Mouse (Mus musculus) hindbrain, postnatal 0 days (tissue): ENCODE measurements around the gene Phrf1. TPM values are rescaled to one million over a fixed set of nuclear protein-coding genes. Genes with fewer than 3 reads are reported as not detected.

Experiments
- ATAC-seq: fragments of 200-750 bp; cut with Nextera tagmentation; 2 replicates; pipeline ENCODE4 v1.8.0; 2017; ENCODE audit warnings: mild to moderate bottlenecking, moderate TSS enrichment, moderate library complexity
- DNase-seq: peaks from one replicate; pipeline ENCODE4 v3.0.0-alpha.2; 2015; ENCODE audit warnings: low spot score
- H3K27ac ChIP-seq: fragments of 300-500 bp; sonication (generic); 2 replicates; pipeline ENCODE4 v1.5.1; 2014; ENCODE audit warnings: mild to moderate bottlenecking
- H3K27me3 ChIP-seq: fragments of 300-500 bp; sonication (generic); 2 replicates; pipeline ENCODE4 v1.6.1; 2014; ENCODE audit warnings: low read length, mixed read lengths; ENCODE audit not compliant: insufficient read depth
- H3K36me3 ChIP-seq: fragments of 300-500 bp; sonication (generic); 2 replicates; pipeline ENCODE4 v1.6.1; 2014; ENCODE audit warnings: low read length, mixed read lengths; ENCODE audit not compliant: insufficient read depth
- H3K4me1 ChIP-seq: fragments of 300-500 bp; sonication (generic); 2 replicates; pipeline ENCODE4 v1.6.1; 2014; ENCODE audit warnings: antibody characterized with exemption, low read length, mixed read lengths; ENCODE audit not compliant: insufficient read depth
- H3K4me2 ChIP-seq: fragments of 300-500 bp; sonication (generic); 2 replicates; pipeline ENCODE4 v1.6.1; 2014; ENCODE audit warnings: low read depth, mild to moderate bottlenecking, low read length, moderate library complexity, mixed read lengths
- H3K4me3 ChIP-seq: fragments of 300-500 bp; sonication (generic); 2 replicates; pipeline ENCODE4 v1.5.1; 2014; ENCODE audit warnings: low read length
- H3K9ac ChIP-seq: fragments of 300-500 bp; sonication (generic); replicated peaks from 2 replicates; pipeline ENCODE4 v1.6.1; 2014; ENCODE audit warnings: mild to moderate bottlenecking, low read length, moderate library complexity, mixed read lengths
- H3K9me3 ChIP-seq: fragments of 300-500 bp; sonication (generic); 2 replicates; pipeline ENCODE4 v1.6.1; 2016; ENCODE audit warnings: low read length, mixed read lengths
- CTCF ChIP-seq: IDR thresholded peaks from 2 replicates; pipeline ENCODE4 v1.5.1; 2016; ENCODE audit warnings: antibody characterized with exemption, control low read depth, low read depth
- WGBS: fragments of 180-500 bp; shearing (Covaris S2); extraction: QIAGEN DNeasy Blood & Tissue Kit; methylation state at CpG from one replicate; pipeline ENCODE4 v1.1.7; 2014; 5-methylcytosine and 5-hydroxymethylcytosine counted together
- polyA plus RNA-seq: library from polyadenylated mRNA; unstranded; fragments of >200 nt; fragmentation: Nextera tagmentation; extraction: Ambion mirVana; gene quantifications from 2 replicates; pipeline ENCODE4 v1.2.1, GENCODE M21; 2015
- total RNA-seq: library from RNA; depleted of rRNA; stranded (reverse); fragments of >200 nt; gene quantifications from 2 replicates; pipeline ENCODE4 v1.2.3, GENCODE M21; 2014

The Phrf1 gene
- total and polyA plus RNA-seq, 2 experiments from 2014 or later, result 38.0 to 56.4 TPM

- peak; percentile 98 for ATAC-seq
- H3K4me2 ChIP-seq, result peak overlapping the region; percentile 68
- peak overlapping the region; percentile 36; the same call in 1 of the 2 replicates for H3K27ac ChIP-seq
- TF ChIP-seq CTCF, result peak; percentile 39
- DNase-seq, result peak; percentile 98
- WGBS, result 2% methylated on average over 44 of the region's 44 CpGs
- H3K27me3 ChIP-seq, result no peaks in the 10 kb centered on the region
- no peaks in the 10 kb centered on the region for H3K9me3 ChIP-seq
- H3K9ac ChIP-seq, result peak overlapping the region; percentile 44
- peak overlapping the region; percentile 45 for H3K4me3 ChIP-seq
- H3K4me1 ChIP-seq, result peaks cover 18% of the 10 kb centered on the region
- no peaks in the 10 kb centered on the region for H3K36me3 ChIP-seq
Measured at GRCm38 (mm10) chr7:141221249-141222125, 7.1 kb upstream of the Phrf1 start.

GRCm38 (mm10) chr7:141222126-141222467, 6.5 kb upstream of the Phrf1 start:
- Histone ChIP-seq H3K4me1 (peaks cover 16% of the 10 kb centered on the region), H3K36me3 (no peaks in the 10 kb centered on the region), H3K4me3 (peak overlapping the region; percentile 45), H3K27me3 (no peaks in the 10 kb centered on the region), H3K27ac (peak overlapping the region; percentile 36; the same call in 1 of the 2 replicates), H3K4me2 (peak overlapping the region; percentile 68), H3K9ac (peak overlapping the region; percentile 44), H3K9me3 (no peaks in the 10 kb centered on the region)
- DNase-seq (no peak), ATAC-seq (no peak)
- no peak for TF ChIP-seq CTCF
- WGBS, result 5% methylated on average over 8 of the region's 8 CpGs

GRCm38 (mm10) chr7:141222696-141223215, 5.8 kb upstream of the Phrf1 start:
- Histone ChIP-seq H3K27ac (peak overlapping the region; percentile 36; the same call in 1 of the 2 replicates), H3K4me3 (no peak overlapping the region), H3K36me3 (no peaks in the 10 kb centered on the region), H3K27me3 (no peaks in the 10 kb centered on the region), H3K4me2 (peak overlapping the region; percentile 68; the same call in 1 of the 2 replicates), H3K9me3 (no peaks in the 10 kb centered on the region), H3K4me1 (peaks cover 16% of the 10 kb centered on the region), H3K9ac (peak overlapping the region; percentile 44; the same call in 1 of the 2 replicates)
- TF ChIP-seq CTCF, result no peak
- DNase-seq (no peak), ATAC-seq (no peak)
- WGBS, result 83% methylated on average over 4 of the region's 4 CpGs

GRCm38 (mm10) chr7:141226535-141226934, 2.0 kb upstream of the Phrf1 start:
- no peaks in the 10 kb centered on the region for H3K9me3 ChIP-seq
- no peak overlapping the region for H3K27ac ChIP-seq
- H3K4me3 ChIP-seq, result no peak overlapping the region
- DNase-seq (no peak), ATAC-seq (no peak)
- peaks cover 4% of the 10 kb centered on the region; the same call in 1 of the 2 replicates for H3K36me3 ChIP-seq
- H3K9ac ChIP-seq, result no peak overlapping the region
- peak; percentile 15; the same call in 1 of the 2 replicates for TF ChIP-seq CTCF
- 82% methylated on average over 6 of the region's 6 CpGs for WGBS
- no peaks in the 10 kb centered on the region for H3K27me3 ChIP-seq
- H3K4me2 ChIP-seq, result no peak overlapping the region
- H3K4me1 ChIP-seq, result peaks cover 20% of the 10 kb centered on the region

GRCm38 (mm10) chr7:141227796-141228195, 788 bp upstream of the Phrf1 start:
- Histone ChIP-seq H3K9ac (no peak overlapping the region), H3K4me1 (peaks cover 11% of the 10 kb centered on the region), H3K4me3 (peak overlapping the region; percentile 94; the same call in 1 of the 2 replicates), H3K27ac (peak overlapping the region; percentile 97; the same call in 1 of the 2 replicates), H3K4me2 (peak overlapping the region; percentile 67; the same call in 1 of the 2 replicates), H3K27me3 (no peaks in the 10 kb centered on the region), H3K9me3 (no peaks in the 10 kb centered on the region), H3K36me3 (peaks cover 15% of the 10 kb centered on the region; the same call in 1 of the 2 replicates)
- no peak for TF ChIP-seq CTCF
- no peak for ATAC-seq
- no peak for DNase-seq
- WGBS, result 83% methylated on average over 4 of the region's 4 CpGs

- H3K27ac ChIP-seq, result no peak overlapping the region
- H3K27me3 ChIP-seq, result no peaks in the 10 kb centered on the region
- 59% methylated on average over 6 of the region's 6 CpGs for WGBS
- no peak for ATAC-seq
- peak overlapping the region; percentile 67 for H3K4me2 ChIP-seq
- no peaks in the 10 kb centered on the region for H3K9me3 ChIP-seq
- DNase-seq, result no peak
- peak overlapping the region; percentile 91; the same call in 1 of the 2 replicates for H3K9ac ChIP-seq
- TF ChIP-seq CTCF, result no peak
- H3K36me3 ChIP-seq, result peaks cover 23% of the 10 kb centered on the region
- H3K4me1 ChIP-seq, result peaks cover 9% of the 10 kb centered on the region
- peak overlapping the region; percentile 94 for H3K4me3 ChIP-seq
Measured at GRCm38 (mm10) chr7:141229702-141230101, 1.1 kb downstream of the Phrf1 start.
